Mouse (Mus musculus): Measurements from ENCODE around the gene Actl7a. TPM values are rescaled to one million over a fixed set of nuclear protein-coding genes. Genes with fewer than 3 reads are reported as not detected.

Gene Actl7a
- polyA plus RNA-seq (2012; rRNA removed): not detected in 2 replicates

DNA sequence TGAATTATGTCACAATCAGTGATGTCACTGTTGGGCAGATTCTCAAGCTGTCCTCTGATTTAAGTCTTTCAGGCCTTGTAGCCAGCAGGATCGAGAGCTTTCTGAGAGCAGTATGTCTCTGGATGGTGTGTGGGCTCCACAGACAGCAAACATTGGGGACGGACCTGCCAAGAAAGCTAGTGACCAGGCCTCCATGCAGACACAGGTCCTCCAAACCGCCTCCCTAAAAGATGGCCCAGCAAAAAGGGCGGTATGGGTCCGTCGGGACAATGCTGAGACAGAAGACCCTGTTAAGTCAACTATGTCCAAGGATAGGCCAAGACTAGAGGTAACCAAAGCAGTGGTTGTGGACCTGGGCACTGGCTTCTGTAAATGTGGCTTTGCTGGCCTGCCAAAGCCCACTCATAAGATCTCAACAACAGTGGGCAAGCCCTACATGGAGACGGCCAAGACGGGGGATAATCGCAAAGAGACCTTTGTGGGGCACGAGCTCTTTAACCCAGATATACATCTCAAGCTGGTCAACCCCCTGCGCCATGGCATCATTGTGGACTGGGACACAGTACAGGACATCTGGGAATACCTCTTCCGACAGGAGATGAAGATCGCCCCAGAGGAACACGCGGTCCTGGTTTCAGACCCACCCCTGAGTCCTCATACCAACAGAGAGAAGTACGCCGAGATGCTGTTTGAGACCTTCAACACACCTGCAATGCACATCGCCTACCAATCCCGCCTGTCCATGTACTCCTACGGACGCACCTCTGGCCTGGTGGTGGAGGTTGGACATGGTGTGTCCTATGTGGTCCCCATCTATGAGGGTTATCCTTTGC is at the start of gene Actl7a:
TSS of gene Actl7a (plus strand) at position 51 of the 833 bp plus-strand sequence.
- no peak for DNase-seq (ENCODE audit: low spot score)

DNA sequence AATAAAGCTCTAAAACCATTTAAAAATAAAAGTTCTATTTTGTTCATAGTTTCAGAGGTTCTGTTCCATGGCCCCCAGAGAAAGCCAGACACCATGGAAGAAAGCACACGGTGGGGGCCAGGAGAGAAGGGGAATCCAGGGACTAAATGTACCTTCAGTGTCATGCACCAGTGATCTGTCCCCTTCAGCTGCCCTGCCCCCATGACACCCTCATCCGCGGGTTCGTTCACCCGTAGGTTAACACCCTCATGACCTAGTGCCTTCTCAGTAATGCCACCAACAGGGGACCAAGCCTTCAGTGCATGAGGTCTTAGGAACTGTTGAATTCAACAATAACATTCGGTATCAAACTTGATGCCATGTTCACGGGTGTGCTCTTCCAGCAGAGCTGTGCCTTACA is 46.8 kb upstream of the Actl7a start:
- DNase-seq (ENCODE audit: low spot score): no peak

DNA sequence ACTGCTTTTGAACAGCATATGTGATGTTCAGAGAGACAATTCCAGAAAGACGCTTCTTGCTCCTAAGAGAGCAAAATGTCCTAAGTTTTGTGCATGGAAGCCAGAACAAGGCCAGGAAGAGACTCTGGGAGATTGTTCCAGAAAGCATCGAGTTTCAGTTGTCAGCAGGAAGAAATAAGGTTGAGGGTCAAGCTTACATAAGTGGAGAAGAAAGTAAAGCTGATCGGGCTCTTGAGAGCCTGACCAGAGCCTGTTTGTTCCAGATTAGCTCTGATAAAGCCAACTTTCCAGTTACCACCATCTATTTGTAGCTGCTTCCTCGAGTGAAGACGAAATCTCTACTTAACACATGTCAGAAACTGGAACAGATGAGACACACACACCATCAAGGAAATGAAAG is 44.5 kb upstream of the Actl7a start:
- no peak for DNase-seq (ENCODE audit: low spot score)

DNA sequence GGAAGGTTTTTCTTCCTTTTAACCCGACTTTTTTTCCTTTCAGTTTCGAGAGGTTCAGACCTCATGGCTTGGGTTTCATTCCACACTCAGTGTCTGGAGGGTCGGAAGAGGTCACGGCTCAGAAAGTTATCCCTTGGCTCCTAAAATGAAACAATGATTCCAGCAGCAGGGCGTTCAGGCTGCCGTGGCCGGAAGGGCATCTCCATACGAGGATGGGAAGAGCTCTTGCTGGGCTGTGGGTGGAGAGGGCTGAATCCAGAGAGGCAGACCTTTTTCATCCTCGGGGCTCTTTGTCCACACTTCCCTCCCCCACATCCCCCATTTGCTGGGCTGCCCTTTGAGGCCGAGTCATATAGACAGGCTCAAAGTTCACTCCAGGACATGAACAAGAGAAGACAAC is 41.0 kb upstream of the Actl7a start:
- no peak for DNase-seq (ENCODE audit: low spot score)

DNA sequence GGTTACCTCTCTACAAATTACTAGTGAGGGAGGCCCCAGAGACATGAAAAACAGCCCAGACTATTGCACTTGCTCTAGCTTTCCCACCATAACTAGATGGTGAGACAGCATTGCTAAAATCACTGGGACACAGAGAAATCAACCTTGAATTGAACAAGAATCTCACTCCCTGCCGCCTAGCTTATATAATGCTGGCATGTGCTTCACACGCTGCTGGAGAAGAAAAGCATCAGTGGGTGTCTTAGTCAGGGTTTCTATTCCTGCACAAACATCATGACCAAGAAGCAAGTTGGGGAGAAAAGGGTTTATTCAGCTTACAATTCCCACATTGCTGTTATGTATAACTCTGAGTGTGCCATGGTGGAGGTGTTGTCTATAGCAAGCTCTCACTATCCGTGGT is 30.1 kb upstream of the Actl7a start:
- DNase-seq (ENCODE audit: low spot score): no peak

DNA sequence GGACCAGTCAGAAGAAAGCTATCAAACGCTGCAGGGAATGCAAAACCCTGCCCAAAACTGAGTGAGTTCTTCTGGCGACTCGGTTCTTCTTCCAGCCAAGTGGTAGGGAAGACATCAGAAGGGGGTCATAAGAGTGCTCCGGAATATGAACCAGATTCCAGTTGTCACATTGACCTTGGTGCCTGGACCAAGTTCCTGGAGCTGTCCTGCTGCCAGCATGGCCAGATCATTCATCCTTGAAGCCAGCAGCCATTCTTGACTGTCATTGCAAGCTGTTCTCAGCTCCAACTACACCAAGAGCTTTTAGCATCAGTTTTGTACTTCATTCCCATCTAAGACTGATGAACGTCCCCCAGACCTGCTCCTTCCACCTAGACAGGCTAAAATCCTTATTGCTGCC is 26.4 kb upstream of the Actl7a start:
- DNase-seq (ENCODE audit: low spot score): no peak

DNA sequence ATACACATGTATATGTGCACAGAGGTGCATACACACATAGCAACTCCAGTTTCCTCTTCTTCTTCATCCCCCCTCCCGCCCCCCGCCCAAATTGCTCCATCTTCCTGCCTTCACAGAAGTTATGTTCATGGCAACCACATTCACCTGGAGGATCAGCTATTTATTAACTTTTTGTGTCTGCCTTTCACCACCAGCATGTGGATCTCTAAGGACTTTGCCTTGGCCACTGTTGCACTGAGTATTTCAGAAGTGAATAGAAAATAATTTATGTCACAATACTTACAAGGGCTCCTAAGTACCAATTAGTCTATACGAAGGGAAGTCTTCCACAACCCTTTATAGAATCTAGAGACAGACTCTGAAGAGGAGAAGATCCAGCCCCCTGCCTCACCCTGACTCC is 25.3 kb upstream of the Actl7a start:
- DNase-seq (ENCODE audit: low spot score): no peak

DNA sequence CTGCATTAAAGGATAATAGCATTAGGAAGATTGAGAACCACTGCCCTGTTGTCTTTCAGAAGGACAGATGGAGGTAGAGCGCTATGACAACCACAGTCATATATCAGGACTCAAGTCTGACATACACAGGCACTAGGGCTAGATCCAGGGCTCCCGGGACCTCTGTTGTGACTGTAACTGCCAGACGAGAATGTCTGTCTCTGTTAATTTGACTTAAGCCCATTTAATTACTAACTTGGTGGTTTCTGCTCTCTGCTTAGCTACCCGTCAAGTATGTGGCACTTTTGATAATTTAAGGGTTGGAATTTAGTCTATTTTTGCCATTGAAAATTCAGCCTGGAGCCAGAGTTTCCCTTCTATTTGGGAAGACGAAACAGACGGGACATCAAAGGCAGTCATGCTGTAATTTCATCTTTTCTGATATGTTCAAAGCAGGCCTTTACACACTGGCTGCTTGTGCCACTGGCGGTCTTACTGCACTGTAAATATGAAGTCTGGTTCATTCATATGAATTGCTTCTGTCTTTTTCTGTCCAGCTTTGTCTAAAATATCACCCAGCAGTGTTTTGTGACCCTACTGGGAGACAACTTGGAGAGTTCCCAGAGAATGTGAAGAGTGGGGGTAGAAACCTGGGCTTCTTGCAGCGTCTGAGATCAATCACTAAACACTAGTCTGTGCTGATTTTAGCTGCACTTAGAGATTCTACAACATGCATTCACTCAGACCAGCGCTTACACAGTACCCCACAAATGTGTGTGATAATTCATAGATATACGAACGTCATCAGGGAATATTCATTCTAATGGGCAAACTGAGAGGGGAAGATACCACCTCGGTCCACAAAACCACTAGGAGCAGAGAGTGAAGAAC is 24.4 kb upstream of the Actl7a start:
- DNase-seq (ENCODE audit: low spot score): no peak

DNA sequence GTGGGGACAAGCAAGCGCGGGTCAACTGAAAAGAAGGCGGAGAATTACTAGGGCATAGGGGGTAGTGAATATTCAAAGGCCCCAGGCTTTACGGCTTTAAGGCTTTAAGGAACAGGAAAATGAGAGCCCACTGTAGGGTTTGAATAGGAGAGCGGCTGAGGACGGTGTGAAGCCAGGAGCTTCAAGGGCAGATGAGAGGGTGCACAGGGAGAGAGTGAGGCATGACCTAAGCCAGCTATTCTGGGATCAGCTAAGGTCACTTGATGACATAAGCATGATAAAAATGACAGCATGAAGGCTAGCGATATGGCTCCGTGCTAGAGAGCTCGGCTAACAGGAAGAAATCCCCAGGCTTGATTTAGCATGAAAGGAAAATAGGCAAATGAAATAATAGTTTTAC is 23.8 kb upstream of the Actl7a start:
- DNase-seq (ENCODE audit: low spot score): no peak

DNA sequence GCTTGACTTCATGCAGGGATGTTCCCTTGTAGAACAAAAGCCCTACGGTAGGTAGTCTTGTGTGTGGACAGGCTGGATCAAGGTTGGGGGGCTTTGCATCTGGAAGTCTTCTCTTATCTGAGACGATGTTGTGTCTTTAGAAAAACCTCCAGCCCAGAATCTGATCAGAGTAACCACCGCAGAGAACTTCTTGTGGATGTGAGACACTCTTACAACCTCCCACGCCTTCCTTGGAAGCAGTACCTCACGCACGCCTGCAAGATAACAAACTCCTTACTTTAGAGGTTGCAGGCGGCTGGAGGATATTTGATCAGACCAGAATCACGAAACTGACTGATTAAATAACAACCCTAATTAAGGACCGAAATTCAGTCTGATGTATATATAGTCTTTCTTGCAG is 22.8 kb upstream of the Actl7a start:
- DNase-seq (ENCODE audit: low spot score): no peak

DNA sequence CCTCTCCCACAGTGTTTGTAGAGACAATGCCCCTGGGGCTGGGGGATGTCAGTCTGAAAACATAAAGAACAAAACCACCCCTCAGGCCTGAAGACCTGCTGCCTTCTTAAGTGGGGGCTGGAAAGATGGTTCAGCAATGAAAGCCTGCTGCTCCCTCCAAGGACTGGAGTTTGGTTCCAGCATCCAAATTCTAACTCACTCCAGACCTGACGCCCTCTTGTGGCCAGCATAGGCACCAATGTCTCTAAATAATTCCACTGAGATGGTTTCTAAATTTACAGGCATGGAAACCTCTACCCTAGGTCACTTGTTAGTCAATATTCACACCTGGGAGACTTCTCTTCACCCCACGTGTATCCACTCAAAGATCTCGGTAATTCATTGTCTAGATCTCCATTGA is 21.7 kb upstream of the Actl7a start:
- no peak for DNase-seq (ENCODE audit: low spot score)

DNA sequence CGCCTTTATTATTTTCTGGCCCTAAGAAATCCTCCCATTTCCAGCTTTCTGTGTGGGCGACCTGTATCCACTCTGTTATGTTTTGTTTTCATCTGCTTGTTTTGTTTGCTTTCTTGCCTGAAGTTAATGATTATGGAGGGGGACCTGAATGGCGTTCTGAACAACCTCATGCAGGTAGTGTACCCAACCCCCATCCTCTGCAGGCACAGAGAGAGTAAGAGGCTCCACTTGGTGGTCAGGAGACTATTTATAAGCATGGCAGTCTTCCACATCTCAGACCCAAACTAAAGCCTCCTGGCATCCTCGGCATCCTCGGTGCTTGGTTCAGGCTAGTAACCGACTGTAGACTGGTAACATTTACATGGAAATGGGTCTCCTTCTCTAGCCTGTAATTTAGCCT is 20.9 kb upstream of the Actl7a start:
- no peak for DNase-seq (ENCODE audit: low spot score)

DNA sequence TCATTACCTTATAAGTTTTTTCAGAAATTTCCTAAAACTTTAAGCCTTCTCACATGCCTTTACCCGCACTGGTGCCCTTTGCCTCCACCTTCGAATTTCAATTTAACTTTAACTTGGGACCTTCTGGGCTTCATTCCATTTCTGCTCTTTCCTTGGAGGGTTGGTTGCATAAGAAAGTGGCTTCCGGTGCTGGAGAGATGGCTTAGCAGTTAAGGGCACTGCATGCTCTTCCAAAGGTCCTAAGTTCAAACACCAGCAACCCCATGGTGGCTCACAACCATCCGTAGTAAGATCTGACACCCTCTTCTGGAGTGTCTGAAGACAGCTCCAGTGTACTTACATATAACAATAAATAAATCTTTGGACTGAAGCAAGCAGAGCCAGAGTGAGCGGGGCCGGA is 20.0 kb upstream of the Actl7a start:
- DNase-seq (ENCODE audit: low spot score): no peak

DNA sequence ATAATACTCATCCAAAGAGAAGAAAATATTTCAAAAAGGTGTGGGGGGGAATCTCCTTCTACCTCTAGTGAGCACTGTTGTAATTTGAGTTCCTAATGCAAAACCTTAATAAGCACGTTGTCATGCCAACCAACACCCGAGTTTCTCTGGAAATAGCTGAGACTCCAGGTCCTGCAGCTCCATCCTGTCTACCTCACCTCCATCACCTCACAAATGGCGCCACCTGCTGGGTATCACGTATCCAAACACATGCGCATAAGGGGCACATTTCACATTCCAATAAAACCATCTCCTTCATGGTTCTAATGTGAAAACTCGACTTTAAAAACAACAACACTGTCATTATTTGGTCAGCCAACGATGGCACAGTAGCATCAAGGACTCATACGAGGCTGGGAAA is 17.4 kb upstream of the Actl7a start:
- no peak for DNase-seq (ENCODE audit: low spot score)

DNA sequence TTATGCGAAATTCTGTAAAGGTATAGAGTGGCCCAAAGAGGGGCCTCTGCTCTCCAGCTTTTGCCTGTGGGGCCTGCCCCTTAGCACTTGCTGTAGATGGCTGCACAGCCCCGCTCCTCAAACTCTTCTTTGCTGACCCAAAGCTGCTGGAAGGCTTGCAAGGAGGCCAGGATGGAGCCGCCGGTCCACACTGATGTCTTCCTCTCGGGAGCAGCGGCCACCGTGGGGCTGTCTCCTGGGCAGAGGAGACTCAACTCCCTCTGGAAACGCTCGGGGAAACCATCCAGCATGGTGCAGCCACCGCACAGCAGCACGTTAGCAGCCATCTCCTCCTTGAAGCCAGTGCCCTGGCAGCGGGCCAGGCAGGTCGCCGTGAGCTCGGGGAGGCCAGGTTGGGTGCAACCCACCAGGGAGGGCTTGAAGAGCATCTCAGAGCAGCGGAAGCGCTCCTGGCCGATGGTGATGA is 3.2 kb upstream of the Actl7a start, which contains the start of gene Gm26657:
TSS of gene Gm26657 (plus strand) at position 51 of the 466 bp plus-strand sequence.
- no peak for DNase-seq (ENCODE audit: low spot score)

DNA sequence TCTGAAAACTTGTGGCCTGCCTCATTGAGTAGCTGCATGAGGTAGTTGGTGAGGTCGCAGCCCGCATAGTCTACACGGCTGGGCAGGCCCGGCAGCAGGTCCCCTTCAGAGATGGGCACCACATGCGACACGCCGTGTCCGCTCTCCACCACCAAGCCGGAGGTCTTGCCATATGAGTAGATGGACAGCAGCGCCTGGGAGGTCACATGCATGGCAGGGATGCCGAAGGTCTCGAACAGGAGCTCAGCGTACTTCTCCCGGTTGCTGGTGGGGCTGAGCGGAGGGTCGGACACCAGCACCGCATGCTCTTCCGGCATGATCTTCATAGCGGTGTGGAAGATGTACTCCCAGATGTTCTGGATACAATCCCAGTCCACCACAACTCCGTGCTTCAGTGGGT is 2.6 kb upstream of the Actl7a start:
- DNase-seq (ENCODE audit: low spot score): no peak

DNA sequence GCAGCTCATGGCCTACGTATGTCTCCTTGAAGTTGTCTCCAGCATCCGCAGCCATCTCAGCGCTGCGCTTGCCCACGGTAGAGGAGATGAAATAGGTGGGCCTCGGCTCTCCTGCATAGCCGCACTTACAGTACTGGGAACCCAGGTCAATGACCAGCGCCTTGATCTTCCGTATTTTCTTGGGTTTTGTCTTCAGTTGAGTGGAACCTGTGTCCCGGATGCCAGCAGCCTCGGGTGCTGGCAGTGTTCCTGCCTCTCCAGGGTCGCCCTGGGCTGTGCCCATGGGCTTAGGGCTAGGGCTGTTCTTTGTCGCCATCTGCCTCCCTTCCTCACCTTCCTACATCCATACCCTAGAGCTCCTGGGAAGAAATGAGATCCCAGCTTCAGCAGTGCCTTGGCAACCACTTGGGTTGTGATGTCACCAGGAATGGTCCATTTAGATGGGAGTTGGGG is 2.1 kb upstream of the Actl7a start, which contains the start of gene Actl7b:
TSS of gene Actl7b (minus strand) at position 403 of the 453 bp plus-strand sequence.
- no peak for DNase-seq (ENCODE audit: low spot score)

DNA sequence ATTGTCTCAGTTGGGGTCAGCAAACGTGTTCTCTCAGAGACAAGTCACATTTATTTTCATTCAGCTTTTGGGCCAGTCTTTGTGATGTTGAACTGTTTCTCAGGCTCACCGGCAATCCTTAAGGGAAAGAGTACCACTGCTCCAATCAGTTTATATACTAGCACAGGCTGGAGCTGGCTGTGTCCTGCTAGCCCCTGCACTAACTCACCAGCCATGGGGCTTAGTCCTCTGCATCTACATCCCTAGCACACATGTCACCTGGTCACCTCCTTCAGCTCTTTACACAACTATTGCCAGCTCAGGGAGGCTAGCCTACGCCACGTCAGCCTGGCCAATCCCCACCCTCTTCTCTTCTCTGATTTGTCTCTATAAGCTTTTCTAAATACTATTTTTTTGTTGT is 515 bp upstream of the Actl7a start:
- DNase-seq (ENCODE audit: low spot score): no peak

DNA sequence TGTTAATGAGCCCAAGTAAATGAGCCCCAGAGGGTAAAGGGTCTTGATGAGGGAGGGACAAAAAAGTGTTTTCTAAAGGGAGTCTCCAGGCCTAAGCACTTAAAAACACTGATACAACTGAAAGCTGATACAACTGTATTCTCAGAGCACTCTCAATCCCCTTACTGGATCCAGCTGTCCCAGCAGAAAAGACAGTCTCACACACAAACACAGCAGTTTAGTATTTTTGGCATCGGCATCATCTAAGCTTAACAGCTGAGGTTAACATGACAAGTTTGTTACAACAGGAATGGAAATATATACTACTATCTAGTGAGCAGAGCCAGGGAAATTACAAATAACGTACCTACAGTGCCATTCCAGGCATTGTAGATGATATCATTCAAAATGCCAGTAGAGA is 3.1 kb downstream of the Actl7a start:
- DNase-seq (ENCODE audit: low spot score): no peak

DNA sequence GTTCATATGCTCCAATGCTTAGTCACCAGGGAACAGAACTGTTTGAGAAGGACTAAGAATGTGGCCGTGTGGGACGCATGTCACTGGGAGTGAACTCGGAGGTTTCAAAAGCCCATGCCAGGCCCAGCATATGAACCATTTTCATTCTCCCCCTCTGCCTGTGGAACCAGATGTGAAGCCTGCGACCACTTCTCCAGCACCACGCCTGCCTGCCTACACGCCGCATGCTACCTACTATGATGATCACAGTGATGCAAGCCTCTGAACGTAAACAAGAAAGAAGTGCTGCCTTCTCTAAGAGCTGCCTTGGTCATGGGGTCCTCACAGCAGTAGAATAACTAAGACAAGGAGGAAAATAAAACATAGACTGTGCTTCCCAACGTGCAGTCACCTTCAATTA is 4.2 kb downstream of the Actl7a start:
- no peak for DNase-seq (ENCODE audit: low spot score)

DNA sequence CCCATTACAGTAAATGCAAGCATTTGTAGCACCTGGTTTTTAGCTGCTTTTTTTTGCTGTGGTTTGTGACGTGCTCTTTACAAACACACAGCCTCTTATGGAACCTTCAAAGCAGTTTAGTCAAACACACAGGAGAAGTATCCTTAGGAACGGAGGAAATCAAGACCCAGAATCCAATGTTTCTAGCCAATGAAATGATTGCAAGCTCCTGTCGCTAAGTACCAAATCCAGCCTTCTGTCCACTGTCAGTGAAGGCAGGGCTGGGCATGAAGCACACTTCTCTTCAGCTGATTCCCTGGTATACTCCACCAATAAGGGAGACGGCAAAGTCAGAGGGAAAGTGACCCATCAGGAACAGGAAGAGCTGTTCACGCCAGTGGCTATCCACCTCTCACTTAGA is 12.8 kb downstream of the Actl7a start:
- no peak for DNase-seq (ENCODE audit: low spot score)

DNA sequence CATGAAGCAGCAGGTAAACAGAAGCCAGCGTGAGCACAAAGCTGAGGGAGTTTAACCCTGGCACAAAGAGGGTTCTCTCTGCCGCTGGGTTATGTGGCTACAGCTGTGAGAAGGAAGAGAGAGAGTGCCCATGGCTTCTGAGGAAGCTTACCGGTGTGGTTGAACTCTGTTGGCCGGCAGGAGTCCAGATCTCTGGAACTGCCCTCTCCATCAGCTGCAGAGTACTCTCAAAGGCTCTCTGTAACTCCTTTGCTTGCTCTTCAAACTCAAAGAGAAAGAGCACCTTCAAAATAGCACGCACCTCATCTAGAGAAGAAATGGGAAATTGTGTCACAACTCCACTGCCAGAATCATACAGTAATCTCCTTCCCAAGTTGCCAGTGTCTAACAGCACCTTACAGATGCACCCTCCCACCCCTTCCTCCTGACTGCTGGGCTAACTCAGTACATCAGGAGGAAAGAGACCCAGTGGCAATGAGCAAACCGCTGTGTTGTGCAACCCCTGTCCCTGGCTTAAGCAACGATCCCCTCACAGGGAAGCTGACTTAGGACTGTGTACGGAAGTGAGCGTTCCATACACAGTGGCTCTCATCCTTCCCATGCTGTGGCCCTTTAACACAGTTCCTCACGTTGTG is 13.9 kb downstream of the Actl7a start:
- DNase-seq (ENCODE audit: low spot score): no peak
